Mouse (Mus musculus) neural tube, embryonic 13.5 days (tissue): ENCODE measurements at regions not wholly inside any gene's neighbourhood (a gene's known extent, or its start where the extent isn't known, plus 50 kb on each side); places are given as distances from the start of the nearest gene placed in this dataset.

Experiments
- ATAC-seq: fragments of 200-750 bp; cut with Nextera tagmentation; 2 replicates; pipeline ENCODE4 v1.8.0; 2017; ENCODE audit warnings: low read depth, mild to moderate bottlenecking, moderate TSS enrichment, moderate library complexity
- H3K27ac ChIP-seq: fragments of 300-500 bp; sonication (generic); replicated peaks from 2 replicates; pipeline ENCODE4 v1.5.1; 2015; ENCODE audit warnings: moderate library complexity, mild to moderate bottlenecking, inconsistent platforms
- H3K27me3 ChIP-seq: fragments of 300-500 bp; sonication (generic); 2 replicates; pipeline ENCODE4 v1.6.1; 2015; ENCODE audit warnings: mild to moderate bottlenecking, inconsistent platforms
- H3K36me3 ChIP-seq: fragments of 300-500 bp; sonication (generic); 2 replicates; pipeline ENCODE4 v1.6.1; 2015; ENCODE audit warnings: mild to moderate bottlenecking, inconsistent platforms
- H3K4me1 ChIP-seq: fragments of 300-500 bp; sonication (generic); replicated peaks from 2 replicates; pipeline ENCODE4 v1.6.1; 2015; ENCODE audit warnings: inconsistent platforms
- H3K4me2 ChIP-seq: fragments of 300-500 bp; sonication (generic); 2 replicates; pipeline ENCODE4 v1.6.1; 2015; ENCODE audit warnings: inconsistent platforms, mild to moderate bottlenecking, moderate library complexity
- H3K4me3 ChIP-seq: fragments of 300-500 bp; sonication (generic); 2 replicates; pipeline ENCODE4 v1.5.1; 2015; ENCODE audit warnings: mild to moderate bottlenecking, inconsistent platforms
- H3K9ac ChIP-seq: fragments of 300-500 bp; sonication (generic); 2 replicates; pipeline ENCODE4 v1.6.1; 2015; ENCODE audit warnings: moderate library complexity, mild to moderate bottlenecking, inconsistent platforms
- H3K9me3 ChIP-seq: fragments of 300-500 bp; sonication (generic); 2 replicates; pipeline ENCODE4 v1.6.1; 2016; ENCODE audit warnings: inconsistent platforms
- WGBS: fragments of 180-500 bp; shearing (Covaris S2); methylation state at CpG from one replicate; pipeline ENCODE4 v1.1.7; 2015; 5-methylcytosine and 5-hydroxymethylcytosine counted together

DNA sequence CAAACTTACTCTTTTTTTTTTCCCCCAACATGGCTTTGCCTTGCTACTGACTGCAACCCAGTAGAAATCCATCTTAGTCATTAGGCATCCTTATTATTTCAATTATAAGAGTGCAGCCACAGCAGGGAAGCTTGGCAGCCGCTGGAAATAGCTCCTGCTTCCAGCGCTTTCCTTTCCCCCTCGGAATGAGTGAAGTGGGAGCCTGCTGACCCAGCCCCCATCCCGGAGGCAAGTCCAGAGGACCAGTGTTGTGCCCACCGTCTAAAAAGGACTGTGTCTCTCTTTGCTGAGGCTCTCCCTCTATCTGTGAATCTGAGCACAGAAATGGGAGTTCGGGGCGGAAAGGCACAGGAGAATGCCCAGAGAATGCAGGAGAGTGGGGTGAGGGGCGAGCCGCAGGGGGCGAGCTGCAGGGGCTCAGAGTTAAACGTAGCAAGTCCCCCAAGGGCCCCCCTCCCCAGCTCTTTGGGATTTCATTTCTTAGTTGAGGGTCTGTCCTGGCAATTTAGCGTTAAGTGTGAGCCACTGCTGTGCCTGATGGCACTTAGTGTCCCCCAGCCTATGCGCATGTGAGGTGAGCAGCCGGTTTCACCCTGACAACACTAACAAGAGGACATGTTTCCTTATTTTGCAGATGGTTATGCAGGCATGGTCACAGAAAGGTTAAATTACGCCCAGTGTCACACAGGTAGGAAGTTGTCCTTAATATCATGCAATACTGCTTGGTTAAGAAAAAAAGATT lies 117.4 kb upstream of the Arid2 start:
- Histone ChIP-seq H3K4me1 (peaks cover 27% of the 10 kb centered on the region), H3K9ac (peak overlapping the region; percentile 44; the same call in 1 of the 2 replicates), H3K4me2 (peak overlapping the region; percentile 48), H3K27ac (peak overlapping the region; percentile 47; the same call in 1 of the 2 replicates), H3K27me3 (peaks cover 9% of the 10 kb centered on the region), H3K36me3 (no peaks in the 10 kb centered on the region), H3K9me3 (no peaks in the 10 kb centered on the region), H3K4me3 (peak overlapping the region; percentile 15; the same call in 1 of the 2 replicates)
- 14% methylated on average over 15 of the region's 15 CpGs for WGBS
- ATAC-seq, result peak; percentile 52; the same call in 1 of the 2 replicates

- H3K9me3 ChIP-seq, result no peaks in the 10 kb centered on the region
- WGBS, result 12% methylated on average over 22 of the region's 22 CpGs
- H3K27ac ChIP-seq, result no peak overlapping the region
- peak overlapping the region; percentile 53 for H3K4me2 ChIP-seq
- peak overlapping the region; percentile 29 for H3K4me3 ChIP-seq
- peaks cover 9% of the 10 kb centered on the region for H3K27me3 ChIP-seq
- H3K9ac ChIP-seq, result 0 out of 2 replicates have a peak overlapping the region, but pooled peaks have one; percentile 31
- H3K36me3 ChIP-seq, result no peaks in the 10 kb centered on the region
- no peak for ATAC-seq
- peaks cover 17% of the 10 kb centered on the region for H3K4me1 ChIP-seq
These were observed 116.1 kb upstream of the Arid2 start for GRCm38 (mm10) chr15:96170986-96171769.

DNA sequence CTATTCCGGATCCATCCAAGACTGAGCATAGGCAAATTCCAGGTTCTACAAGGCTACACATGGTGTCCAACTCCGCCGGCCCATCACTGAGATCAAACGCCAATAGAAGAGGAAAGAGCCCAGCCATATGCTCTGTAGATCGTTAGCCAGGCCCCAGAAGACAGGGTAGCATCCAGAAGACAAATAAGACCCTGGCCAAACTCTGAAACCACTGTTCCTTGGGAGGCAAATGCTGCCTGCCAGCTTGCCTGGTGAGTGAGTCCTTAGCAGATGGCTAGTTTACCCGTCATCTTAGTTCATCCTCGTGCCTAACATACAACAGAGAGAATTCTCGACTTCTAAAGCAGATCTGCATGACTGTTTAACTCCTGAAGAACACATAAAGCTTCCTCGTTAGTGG lies 109.4 kb upstream of the Arid2 start:
- H3K4me1 ChIP-seq, result 0 out of 2 replicates have a peak, but pooled peaks cover 3% of the 10 kb centered on the region
- no peaks in the 10 kb centered on the region for H3K27me3 ChIP-seq
- H3K9me3 ChIP-seq, result no peaks in the 10 kb centered on the region
- H3K4me2 ChIP-seq, result no peak overlapping the region
- ATAC-seq, result no peak
- H3K36me3 ChIP-seq, result no peaks in the 10 kb centered on the region
- WGBS, result 83% methylated on average over 9 of the region's 9 CpGs
- no peak overlapping the region for H3K27ac ChIP-seq
- no peak overlapping the region for H3K9ac ChIP-seq
- H3K4me3 ChIP-seq, result no peak overlapping the region

GRCm38 (mm10) chr15:96178374-96179109 lies 108.8 kb upstream of the Arid2 start:
- Histone ChIP-seq H3K4me3 (no peak overlapping the region), H3K4me2 (no peak overlapping the region), H3K27me3 (no peaks in the 10 kb centered on the region), H3K36me3 (no peaks in the 10 kb centered on the region), H3K27ac (no peak overlapping the region), H3K9me3 (no peaks in the 10 kb centered on the region), H3K4me1 (0 out of 2 replicates have a peak, but pooled peaks cover 3% of the 10 kb centered on the region), H3K9ac (no peak overlapping the region)
- no peak for ATAC-seq
- WGBS, result 54% methylated on average over 8 of the region's 8 CpGs

DNA sequence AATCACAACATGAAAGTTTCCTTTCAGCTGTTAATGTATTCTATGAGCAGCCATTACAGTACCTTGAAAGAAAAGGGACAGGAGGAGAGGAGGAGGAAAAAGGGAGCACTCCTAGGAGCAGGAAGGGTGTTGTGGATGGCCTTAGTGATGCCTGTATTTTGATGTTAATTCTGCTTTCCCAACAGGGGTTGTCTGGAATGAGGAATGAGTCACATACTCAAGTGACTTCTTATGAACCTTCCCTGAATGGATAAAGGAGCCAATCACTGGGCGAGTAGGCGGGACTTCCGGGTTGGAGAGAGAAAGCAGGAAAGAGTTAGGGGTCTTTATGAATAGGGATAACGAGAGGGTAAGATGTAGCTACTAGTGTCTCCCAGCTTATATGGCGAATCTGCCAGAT lies 107.8 kb upstream of the Arid2 start:
- H3K4me3 ChIP-seq, result no peak overlapping the region
- H3K4me2 ChIP-seq, result no peak overlapping the region
- 0 out of 2 replicates have a peak, but pooled peaks cover 3% of the 10 kb centered on the region for H3K4me1 ChIP-seq
- no peaks in the 10 kb centered on the region for H3K27me3 ChIP-seq
- H3K9me3 ChIP-seq, result no peaks in the 10 kb centered on the region
- H3K9ac ChIP-seq, result no peak overlapping the region
- no peak overlapping the region for H3K27ac ChIP-seq
- no peaks in the 10 kb centered on the region for H3K36me3 ChIP-seq
- no peak for ATAC-seq
- WGBS, result 81% methylated on average over 5 of the region's 5 CpGs

DNA sequence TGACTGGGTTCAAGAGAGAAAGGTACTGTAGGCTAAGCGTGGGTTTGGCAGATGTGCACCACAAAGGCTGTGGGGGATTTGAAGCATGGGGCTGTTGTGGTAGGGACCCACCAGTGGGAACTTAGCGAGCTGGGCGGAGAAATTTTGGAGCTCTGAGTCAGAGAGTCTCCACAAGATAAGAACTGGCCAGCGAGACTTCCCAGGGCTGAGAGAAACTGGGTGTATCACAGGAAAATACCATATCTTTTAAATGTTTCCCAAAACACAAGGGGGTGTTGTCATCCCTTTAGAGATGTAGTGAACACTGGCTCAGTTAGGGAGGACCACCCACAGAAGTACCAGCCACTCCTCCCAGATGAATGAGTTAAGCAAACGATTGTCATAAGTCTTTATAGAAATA lies 107.3 kb upstream of the Arid2 start:
- Histone ChIP-seq H3K9ac (no peak overlapping the region), H3K27ac (no peak overlapping the region), H3K4me2 (no peak overlapping the region), H3K4me1 (0 out of 2 replicates have a peak, but pooled peaks cover 3% of the 10 kb centered on the region), H3K27me3 (no peaks in the 10 kb centered on the region), H3K36me3 (no peaks in the 10 kb centered on the region), H3K4me3 (no peak overlapping the region), H3K9me3 (no peaks in the 10 kb centered on the region)
- ATAC-seq, result no peak
- 90% methylated on average over 5 of the region's 5 CpGs for WGBS

DNA sequence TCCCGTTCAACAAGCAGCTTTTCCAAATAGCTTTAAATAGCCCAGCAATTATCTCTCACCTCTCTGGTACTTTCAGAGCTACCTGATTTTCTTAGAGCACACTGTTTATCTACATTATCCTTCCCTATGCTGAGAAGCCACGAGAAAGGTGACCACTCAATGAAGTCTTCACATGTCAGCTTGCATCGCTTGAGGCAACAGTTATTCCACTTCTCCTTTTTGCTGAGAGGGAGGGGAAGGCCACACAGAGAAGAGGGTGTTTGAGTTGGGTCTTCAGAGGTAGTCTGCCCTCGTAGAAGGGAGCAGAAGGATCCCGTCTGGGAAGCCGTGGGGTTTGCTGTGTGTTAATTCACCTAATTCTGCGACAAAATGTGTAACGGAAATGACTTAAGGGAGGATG lies 106.3 kb upstream of the Arid2 start:
- no peaks in the 10 kb centered on the region for H3K27me3 ChIP-seq
- H3K27ac ChIP-seq, result no peak overlapping the region
- no peaks in the 10 kb centered on the region for H3K36me3 ChIP-seq
- ATAC-seq, result no peak
- no peaks in the 10 kb centered on the region for H3K9me3 ChIP-seq
- no peak overlapping the region for H3K9ac ChIP-seq
- 91% methylated on average over 8 of the region's 8 CpGs for WGBS
- H3K4me1 ChIP-seq, result peaks cover 7% of the 10 kb centered on the region
- no peak overlapping the region for H3K4me3 ChIP-seq
- no peak overlapping the region for H3K4me2 ChIP-seq

- WGBS, result 90% methylated on average over 5 of the region's 5 CpGs
- Histone ChIP-seq H3K4me1 (peaks cover 7% of the 10 kb centered on the region), H3K27me3 (no peaks in the 10 kb centered on the region), H3K27ac (no peak overlapping the region), H3K4me2 (no peak overlapping the region), H3K4me3 (no peak overlapping the region), H3K9ac (no peak overlapping the region), H3K9me3 (no peaks in the 10 kb centered on the region), H3K36me3 (no peaks in the 10 kb centered on the region)
- no peak for ATAC-seq
These were observed 105.0 kb upstream of the Arid2 start for GRCm38 (mm10) chr15:96182313-96182712.

DNA sequence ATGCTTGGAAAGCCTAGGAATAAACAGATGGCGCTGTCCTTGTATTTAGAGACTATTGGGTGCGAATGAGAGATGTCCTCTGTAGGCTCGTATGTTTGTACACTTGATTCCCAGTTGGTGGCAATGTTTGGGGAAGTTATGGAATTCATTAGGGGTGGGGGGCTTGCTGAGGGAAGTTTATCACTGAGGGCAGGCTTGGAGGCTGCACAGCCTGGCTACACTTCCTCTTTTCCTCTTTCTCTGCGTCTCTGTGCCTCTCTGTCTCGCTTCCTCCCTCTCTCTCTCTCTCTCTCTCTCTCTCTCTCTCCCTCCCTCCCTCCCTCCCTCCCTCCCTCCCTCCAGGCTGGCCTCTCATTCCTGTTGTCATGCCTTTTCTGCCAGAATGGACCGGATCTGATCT lies 104.2 kb upstream of the Arid2 start:
- no peaks in the 10 kb centered on the region for H3K9me3 ChIP-seq
- no peaks in the 10 kb centered on the region for H3K27me3 ChIP-seq

DNA sequence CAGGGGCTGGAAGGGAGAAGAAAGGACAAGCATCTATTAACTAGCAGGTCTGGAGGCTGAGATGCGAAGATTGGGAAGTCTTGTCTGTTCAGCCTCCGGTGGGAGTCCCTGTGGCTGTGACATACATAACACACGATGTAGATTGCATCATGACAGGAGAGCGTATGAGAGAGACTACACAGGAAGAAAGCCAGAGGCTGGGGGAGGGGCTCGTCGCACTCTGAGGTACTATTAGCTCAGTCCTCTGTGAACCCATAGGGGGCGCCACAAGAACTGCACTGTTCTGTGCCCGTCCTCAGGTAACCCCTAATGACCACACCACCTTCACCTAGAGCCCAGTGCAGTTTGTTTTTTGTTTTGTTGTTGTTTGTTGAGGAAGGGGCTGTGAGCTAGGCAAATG lies 102.7 kb upstream of the Arid2 start:
- Histone ChIP-seq H3K4me3 (no peak overlapping the region), H3K27me3 (no peaks in the 10 kb centered on the region), H3K36me3 (no peaks in the 10 kb centered on the region), H3K9ac (no peak overlapping the region), H3K9me3 (no peaks in the 10 kb centered on the region), H3K27ac (no peak overlapping the region), H3K4me1 (peaks cover 5% of the 10 kb centered on the region), H3K4me2 (no peak overlapping the region)
- 79% methylated on average over 8 of the region's 8 CpGs for WGBS
- no peak for ATAC-seq

More for the DNA sequence above, 104.2 kb upstream of the Arid2 start:
- 77% methylated on average over 6 of the region's 6 CpGs for WGBS
- H3K9ac ChIP-seq, result no peak overlapping the region
- peaks cover 7% of the 10 kb centered on the region for H3K4me1 ChIP-seq
- H3K4me3 ChIP-seq, result no peak overlapping the region
- H3K36me3 ChIP-seq, result no peaks in the 10 kb centered on the region
- H3K4me2 ChIP-seq, result no peak overlapping the region
- ATAC-seq, result no peak
- H3K27ac ChIP-seq, result no peak overlapping the region

GRCm38 (mm10) chr15:96185429-96185828 lies 101.9 kb upstream of the Arid2 start:
- Histone ChIP-seq H3K4me2 (no peak overlapping the region), H3K4me1 (peaks cover 5% of the 10 kb centered on the region), H3K9me3 (no peaks in the 10 kb centered on the region), H3K27ac (no peak overlapping the region), H3K4me3 (no peak overlapping the region), H3K36me3 (no peaks in the 10 kb centered on the region), H3K27me3 (no peaks in the 10 kb centered on the region), H3K9ac (no peak overlapping the region)
- 44% methylated on average over 4 of the region's 4 CpGs for WGBS
- no peak for ATAC-seq

DNA sequence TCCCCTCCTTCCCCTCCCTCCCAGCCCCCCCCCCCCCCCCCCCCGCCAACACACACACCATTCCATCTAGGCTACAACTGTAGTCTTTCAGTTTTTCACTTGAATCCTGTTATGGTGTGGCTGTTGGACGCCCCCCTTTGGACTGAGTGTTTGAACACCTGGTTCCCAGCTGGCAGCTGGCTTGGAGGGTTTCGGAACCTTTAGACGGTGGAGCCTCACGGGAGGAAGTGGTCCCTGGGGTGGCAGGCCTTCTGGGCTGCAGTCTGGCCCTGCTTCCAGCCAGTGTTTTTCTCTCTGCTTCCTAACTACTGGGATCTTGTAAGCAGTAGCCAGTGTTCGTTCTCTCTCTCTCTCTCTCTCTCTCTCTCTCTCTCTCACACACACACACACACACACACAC lies 101.4 kb upstream of the Arid2 start:
- WGBS, result 26% methylated on average over 5 of the region's 6 CpGs
- Histone ChIP-seq H3K27me3 (no peaks in the 10 kb centered on the region), H3K4me1 (peaks cover 5% of the 10 kb centered on the region), H3K4me3 (no peak overlapping the region), H3K9ac (no peak overlapping the region), H3K36me3 (no peaks in the 10 kb centered on the region), H3K9me3 (no peaks in the 10 kb centered on the region), H3K4me2 (no peak overlapping the region), H3K27ac (no peak overlapping the region)
- no peak for ATAC-seq
